Mouse (Mus musculus) spleen, postnatal 4 days (tissue): ENCODE results near the gene Atg2b.
A peak's percentile ranks its signal among the peaks of the same experiment; 100 is the strongest.

Experiments used
- DNase-seq, 2 experiments: peaks; one replicate each; pipeline ENCODE4 v3.0.0; 2022; ENCODE audit warnings: low spot score in 2 of 2

Atg2b gene

DNA sequence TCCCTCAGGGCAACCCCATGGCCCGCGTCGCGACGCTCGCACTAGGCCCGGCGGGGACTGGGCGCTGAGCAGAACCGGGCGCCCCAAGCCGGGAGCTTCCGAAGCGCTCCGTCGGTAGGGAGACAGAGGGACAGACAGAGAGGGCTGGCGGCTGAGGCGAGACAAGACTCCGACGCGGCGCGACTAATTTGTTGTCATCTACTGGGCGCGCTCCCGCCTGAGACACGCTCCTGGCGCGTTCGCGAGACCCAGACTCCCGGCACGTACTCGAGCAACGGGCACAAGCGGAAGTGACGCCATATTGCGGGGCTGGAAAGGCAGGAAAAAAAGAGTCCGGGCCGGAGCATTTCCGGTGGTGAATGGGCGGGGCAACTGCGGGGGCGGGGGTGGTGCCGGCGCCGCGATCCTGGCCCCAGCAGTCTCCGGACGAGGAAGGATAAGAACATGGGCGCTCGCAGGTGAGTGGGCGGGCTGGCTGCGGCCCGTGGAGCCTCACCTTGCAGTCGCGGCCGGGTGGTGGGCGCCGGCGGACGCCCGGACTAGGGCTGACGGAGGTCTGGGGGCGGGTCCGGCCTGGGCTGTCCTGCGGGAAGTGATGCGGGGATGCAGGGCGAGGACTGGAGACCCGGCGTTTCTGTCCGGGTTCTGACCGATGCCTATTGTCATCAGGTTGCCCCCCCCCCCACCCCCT is at the start of gene Atg2b:
Gene Atg2b, minus strand, starts transcription at position 211 of the 691 bp plus-strand sequence.
- peak; percentile 94 to 97 for DNase-seq

DNA sequence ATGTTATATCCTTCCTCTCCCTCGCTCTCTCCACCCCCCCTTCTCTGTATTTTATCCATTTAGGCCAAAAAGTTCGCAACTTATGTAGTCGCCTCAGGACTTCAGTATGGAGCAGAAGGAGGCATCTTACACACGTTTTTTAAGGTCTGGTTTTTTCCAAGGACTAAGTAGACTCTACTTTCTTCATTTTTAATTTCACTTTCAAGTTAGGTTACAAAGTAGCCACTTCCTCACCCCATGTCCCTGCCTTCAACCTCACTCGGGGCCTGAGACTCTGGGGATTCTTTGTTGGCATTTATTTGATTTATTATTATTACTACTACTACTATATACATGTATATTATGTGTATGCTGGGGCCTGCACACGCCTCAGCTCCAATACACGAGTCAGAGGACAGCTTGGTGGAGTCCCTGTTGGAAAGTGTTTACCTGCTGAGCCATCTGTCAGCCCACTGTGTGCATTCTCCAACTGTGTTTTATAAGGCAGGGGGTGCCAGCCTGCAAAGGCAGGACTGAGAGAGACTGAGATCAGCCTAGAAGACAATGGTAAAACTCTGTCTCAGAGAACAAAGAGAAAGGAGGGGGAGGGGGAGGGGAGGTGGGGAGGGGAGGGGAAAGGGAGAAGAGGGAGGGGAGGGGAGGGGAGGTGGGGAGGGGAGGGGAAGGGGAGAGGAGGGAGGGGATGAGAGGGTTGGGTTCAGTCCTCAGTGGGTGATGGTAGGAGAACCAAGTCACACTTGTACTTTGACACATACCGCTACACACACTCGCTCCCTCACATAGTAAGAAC is 48.6 kb upstream of the Atg2b start:
- DNase-seq: no peak

DNA sequence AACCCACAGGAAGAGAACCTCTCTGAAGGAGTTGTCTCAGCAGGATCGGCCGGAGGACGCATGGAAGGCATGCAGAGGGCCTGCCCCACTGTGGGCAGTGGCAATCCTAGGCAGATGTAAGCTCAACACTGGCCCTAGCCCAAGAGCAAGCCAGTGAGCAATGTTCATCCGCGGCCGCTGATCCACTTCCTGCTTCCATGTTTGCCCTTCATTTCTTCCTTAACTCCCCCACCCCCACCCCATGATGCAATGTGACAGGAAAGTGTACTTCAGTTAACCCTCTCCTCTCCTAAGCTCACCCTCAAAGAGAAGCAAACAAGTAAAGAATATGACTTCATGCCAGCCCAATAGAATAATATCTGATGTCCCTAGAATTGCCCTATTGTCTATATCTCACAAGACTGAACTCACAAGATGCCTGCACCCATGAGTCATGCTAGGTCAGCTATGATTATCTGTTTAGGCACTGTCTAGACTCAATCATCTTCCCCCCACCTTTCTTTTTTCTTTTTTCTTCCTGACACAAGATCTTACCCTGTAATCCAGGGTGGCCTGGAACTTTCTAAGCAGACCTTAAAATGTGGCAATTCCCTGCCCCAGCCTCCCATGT is 45.9 kb upstream of the Atg2b start:
- DNase-seq: no peak

DNA sequence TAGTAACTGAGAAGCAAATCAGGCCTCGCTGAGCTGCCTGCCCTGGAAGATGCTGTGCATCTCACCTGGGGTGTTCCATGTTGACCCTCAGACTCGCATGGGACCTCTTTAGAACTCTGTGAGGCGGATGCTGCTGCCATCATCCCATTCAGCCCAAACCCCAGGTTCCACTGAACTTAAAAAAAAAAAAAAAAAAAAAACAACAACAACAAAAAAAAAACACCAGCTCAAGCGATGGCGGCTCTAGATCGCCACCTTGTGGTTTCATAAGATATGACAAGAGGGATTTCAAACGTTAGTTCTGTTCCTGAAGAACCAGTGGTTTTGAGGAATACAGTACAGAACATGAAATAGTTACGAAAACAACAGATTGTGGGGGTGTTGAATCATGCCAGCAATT is 43.0 kb upstream of the Atg2b start:
- peak; percentile 44 to 71 for DNase-seq

DNA sequence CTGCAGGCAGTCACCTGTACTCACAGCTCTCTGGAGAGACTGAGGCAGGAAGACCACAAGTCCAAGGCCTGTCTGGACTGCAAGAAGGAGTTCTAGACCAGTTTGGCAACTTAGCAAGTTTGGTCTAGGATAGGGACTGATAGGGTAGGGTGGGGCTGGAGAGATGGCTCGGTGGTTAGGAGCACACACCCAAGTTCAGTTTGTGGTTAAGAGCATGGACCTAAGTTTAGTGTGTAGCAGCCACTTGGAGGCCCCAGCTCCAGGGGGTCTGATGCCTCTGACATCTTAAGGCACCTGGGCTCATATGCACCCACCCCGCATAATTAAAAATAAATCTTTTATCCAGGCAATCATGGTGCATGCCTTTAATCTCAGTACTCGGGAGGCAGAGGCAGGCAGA is 42.3 kb upstream of the Atg2b start:
- no peak for DNase-seq

DNA sequence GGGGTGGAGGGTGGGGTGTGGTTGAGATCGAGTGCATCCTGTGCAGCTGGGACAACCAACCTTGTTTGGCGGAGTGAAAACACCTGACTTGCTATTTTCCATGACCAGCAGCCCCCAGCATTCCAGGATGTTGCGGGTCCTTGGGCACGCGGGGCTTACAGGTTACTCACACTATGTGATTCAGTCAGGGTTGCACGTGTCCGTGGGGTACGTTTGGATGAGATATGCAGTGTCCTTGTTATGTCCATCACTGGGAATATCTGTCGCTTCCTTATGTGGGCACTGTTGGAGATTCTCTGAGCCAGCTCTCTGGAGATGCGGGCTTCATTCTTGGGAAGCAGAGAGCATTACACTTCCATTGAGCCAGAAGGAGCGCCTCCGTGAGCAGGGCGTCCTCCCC is 40.7 kb upstream of the Atg2b start:
- DNase-seq: no peak

DNA sequence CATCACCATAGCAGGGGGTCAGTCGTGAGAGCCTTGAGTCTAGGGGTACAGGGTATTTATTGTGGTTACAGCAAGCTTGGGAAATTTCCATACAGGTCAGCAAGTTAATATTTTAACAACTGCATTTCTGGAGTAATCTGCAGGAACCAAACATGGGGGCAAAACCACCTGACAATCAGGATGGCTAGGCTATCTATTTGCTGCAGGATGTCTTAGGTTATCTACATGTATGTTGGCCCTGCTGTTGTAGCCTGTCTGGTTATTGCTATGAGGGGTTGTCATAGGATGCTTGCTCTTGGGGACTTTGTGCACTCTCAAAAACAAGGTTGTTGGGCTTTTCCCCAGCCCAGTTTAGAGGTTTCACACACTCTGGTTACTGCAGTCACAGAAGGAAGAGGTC is 39.6 kb upstream of the Atg2b start:
- DNase-seq: no peak

DNA sequence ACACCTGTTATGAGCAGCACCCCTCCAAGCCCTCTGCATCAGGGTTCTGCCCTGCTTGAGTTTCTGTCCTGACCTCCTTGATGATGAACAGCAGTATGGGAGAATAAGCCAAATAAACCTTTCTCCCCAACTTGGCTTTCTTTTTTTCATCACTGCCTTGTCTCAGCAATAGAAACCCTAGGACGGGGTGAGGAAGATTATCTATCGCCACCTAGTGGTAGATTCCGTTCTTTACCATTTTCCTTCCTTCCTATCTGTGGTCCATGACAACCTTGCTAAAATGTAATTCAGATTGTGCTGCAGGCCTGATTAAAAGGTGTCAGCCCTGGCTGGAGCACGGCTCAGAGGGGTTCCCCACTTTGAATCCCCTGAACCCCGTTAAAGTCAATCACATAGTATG is 37.6 kb upstream of the Atg2b start:
- no peak for DNase-seq

DNA sequence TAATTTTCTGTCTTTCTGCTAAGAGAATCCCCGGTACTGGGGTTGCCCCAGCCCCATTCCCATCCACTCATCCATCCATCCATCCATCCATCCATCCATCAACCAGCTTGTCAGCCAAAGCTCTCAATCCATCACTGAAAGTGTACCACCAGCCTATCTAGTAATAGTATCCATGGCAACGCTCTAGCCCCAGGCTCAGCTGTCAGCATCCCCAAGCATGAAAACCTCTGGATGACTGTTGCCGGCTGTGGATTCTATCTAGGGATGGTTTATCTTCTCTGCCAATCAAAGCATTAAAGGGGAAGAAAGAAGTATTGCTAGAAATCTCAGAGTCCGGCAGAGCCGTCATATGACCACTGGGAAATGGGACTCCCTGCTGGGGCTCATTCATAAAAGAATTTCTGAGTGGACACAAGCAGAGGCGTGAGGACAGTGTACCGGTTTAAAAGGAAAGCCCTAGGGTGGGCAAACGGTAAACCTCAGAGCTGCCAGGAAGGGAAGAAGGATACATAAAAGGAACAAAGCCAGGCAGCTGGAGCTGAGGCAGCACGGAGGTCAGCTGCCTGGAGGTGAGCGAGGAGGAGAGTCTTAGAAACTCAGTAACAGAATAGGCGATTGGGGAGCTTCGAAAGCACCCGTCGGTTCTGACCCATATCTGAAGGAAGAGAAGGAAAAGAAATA is 36.6 kb upstream of the Atg2b start:
- no peak for DNase-seq

DNA sequence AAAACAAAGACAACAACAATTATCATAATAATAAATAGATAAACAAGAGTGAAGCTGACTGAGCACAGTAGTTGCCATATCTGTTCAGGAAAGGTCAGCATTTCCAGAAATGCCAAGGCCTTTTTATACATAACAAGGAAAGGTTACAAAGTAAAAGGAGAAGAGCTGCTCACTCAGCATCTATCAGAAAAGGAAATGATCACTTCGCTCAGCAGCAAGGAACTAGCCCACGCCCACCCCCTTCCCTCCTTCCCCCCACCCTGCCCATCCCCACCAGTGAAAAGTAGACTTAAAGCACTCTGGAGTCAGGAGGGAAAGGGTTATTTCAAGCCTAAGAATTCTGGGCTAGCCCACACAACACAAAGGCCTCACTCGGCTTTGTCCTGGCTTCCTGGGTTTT is 35.2 kb upstream of the Atg2b start:
- DNase-seq: no peak

DNA sequence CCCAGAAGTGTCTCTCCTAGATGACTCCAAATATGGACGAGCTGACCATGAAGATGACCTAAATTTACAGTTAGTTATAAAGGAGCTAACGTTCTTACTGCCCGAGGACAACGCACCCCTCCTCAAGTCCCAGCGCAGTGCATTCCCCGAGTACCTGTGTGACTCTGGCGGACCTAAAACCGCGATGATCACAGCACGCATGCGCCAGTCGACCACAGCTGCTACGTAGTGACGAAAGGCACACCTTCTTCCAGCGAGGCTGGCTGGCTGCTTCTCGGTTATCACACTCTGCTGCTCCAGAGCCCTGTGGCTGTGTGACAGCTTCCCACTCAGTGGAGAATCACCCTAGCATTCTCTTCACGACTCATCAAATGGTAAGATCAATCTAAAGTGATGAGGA is 33.6 kb upstream of the Atg2b start:
- DNase-seq: peak; percentile 34 to 73

DNA sequence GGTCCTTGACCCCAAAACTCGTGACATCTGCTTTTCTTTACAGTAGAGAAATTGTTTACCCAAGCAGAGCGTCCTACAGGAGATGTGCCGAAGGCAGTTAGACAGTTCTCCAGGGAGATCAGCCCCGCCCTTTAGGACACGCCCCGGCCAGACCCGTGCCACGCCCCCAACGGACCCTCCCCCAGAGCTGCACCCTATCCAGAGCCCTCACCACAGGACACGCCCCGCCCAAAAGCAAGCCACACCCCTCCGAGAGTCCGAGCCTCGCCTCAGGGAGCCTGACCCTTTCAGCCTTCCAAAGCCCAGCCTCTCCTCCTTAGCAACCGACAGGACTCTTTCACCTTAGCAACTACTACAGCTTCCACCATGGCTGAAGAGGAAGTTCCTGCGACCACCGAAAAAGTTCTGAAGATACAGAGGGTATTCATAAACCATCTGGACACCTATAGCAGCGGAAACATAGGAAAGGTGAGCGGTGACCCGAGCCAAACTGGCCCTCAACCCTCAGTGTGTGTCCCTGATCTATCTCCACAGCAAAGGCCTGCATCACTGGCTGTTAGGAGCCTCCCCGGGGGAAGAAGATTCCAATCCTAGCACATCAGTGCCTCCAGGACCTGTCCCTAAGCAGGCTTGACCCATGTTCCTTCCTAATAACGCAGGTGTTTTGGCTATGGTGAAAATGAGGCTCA is 20.9 kb upstream of the Atg2b start, which contains the start of gene Ak7:
Gene Ak7, plus strand, starts transcription at position 178 of the 689 bp plus-strand sequence.
- DNase-seq: peak; percentile 90 to 91

DNA sequence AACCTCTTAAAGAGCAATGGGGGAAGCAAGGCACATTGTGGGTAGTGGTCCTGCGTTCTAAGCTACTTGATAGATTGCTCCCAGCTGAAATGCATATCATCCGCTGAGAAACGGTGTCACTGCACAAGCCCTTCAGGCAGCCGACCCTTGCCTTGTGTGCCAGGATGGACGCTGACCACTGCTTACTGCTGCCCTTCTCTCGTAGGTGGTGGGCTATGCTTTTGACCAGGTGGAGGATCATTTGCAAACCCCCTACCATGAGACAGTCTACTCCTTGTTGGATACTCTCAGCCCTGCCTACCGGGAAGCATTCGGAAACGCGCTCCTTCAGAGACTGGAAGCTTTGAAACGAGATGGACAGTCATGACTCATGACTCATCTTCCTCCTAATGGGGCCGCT is 15.4 kb upstream of the Atg2b start:
- no peak for DNase-seq

DNA sequence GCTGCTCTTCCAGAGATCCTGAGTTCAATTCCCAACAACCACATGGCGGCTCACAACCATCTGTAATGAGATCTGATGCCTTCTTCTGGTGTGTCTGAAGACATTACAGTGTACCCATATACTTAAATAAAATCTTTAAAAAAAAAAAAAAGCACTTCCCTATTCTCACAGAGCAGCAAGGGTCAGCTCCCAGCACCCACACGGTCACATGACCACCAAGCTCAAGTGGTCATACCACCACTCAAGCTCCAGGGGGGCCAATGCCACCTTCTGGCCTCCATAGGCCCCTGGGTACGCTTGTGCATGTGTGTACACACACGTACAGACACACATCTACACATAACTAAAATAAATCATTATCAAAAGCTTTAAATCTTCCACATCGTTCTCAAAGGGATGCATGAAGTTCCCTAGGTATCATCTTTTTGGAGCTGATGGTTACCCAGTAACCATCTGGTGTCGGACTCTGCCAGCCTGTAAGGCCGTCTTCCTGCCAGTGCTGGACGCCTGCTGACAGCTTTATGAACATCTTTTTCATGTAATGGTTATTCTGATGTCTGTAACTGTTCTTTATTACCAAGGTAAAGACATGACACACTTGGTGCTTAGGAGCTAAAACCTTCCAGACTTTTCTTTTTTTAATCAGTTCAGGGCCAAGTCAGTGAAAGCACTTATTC is 12.2 kb upstream of the Atg2b start:
- DNase-seq: no peak

DNA sequence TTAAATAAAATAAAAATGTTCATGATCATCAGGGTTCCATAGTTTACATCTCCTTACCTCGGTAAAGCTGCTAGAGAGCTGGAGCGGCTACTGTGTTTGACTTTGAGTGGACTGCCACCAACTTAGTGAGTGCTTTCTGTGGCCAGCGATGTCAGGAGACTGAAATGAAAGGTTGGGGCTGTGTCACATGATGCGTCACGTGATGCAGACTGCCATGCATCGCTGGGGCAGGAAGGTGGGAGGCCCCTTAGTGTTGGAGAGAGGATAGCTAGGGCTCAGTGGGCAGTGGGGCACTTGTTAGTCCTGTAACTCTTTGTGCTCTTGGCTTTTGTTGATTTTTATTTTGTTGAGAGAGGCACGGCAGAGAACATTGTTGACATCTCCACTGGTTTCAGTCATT is 10.8 kb upstream of the Atg2b start:
- DNase-seq: no peak

DNA sequence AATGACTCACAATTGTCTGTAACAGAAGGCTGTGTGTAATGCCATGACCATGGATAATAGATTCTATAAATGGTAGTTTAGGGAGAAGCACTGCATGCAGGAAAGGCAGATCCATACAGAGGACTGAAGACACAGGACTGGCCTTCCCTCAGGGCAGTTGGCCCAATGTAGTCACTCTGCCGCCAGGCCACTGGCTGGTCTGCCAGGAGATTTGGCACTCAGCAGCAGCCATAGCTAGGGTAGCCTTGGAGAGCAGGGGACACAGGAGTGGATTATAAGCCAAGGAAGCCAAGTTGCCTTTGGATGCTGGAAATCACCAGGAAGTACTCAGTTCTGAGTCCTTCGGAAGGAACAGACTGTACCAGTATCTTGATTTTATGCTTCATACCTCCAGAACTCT is 9.0 kb upstream of the Atg2b start:
- no peak for DNase-seq

DNA sequence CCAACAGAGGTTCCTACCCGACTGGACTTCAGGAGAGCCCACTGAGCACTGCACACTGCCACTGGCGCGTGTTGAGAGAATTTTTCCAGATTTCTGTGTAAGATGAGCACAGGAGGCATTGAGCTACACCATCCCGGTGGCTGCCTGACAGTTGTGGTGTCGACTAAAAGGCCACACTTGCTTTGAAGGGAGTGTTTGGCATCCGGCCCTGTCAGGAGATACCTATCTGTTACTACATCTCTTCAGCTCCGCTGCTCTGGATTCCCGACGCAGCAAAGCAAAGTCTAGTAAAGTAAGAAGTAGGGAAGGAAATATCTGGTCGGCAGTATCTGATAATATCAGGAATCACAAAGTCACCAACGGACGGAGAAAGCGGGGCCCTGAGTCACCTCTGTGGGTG is 4.4 kb upstream of the Atg2b start:
- DNase-seq: no peak

DNA sequence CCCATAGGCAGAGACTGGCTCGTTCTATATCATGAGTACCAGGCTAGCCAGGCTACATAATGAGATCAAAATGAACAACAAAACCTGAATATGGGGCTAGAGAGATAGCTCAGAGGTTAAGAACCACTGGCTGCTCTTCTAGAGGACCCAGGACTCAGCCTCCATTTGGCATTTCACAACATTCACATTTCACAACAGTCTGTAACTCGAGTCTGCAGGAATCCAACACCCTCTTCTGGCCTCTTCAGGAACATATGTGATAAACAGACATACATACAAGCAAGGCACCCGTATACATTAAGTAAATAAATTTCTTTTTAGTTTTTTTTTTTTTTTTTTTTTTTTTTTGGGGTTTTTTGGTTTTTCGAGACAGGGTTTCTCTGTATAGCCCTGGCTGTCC is 3.5 kb upstream of the Atg2b start:
- DNase-seq: no peak

DNA sequence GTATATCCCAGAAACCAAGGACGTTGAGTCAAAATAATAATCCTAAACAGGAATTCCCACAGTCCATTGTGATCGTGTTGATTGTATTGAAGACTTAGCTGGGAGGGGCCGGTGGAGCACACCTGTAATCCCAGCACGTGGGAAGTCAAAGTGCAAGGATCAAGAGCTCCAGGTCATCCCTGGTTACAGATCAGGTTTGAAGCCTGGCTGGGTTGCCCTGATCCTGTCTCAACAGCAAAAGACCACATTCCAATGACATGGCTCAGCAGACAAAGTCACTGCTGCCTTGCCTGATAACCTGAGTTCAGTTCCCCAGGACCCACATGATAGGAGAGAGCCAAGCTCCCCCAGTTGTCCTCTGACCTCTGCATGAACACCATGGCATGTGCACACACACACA is 2.4 kb upstream of the Atg2b start:
- no peak for DNase-seq

DNA sequence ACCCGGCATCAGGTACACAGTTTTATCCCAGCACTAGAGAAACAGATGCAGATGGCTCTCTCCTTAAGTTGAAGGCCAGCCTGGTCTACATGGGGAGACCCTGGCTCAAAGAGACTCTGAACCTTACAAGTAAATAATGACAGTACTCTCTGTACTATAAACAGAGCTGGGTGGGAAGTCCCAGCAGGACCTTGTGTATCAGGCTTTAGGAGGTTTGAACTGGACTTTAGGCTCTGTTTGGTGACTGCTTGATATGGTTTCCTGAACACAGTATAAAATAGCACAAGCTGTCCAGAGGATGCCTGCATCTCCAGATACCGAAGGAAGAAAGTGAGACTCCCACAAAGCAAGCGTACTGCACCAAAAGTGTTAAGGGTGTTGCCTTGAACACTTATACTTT is 1.8 kb upstream of the Atg2b start:
- DNase-seq: no peak
